Mouse (Mus musculus): ENCODE results near the gene Mapkapk5. TPM values are rescaled to one million over a fixed set of nuclear protein-coding genes. Genes with fewer than 3 reads are reported as not detected.

The Mapkapk5 gene
- polyA plus RNA-seq, 1 experiment = 36.8 TPM

DNA sequence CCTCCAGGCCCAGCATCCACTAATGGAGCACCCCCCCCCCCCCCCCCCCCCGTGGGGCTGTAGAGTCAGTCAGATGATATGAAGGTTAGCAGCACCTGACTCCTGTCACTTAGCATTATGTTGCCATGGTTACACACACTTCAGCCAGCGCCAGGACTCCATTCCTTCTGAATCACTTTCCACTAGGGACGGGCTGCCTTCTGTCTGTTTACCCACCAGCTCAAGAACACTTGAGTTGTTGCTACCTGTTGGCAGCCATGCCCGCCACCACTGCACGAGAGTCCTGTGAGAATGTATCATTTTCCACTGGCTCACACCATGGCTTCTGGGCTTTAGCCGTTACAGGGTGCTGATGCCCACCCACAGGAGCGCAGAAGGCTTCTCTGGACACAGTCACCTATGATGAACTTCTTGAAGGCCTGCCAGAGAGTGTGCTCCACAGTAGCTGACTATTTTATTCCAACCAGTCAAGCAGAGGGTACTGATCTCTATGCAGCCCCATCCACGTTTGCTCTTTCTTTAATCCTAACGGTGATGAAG is 24.2 kb upstream of the Mapkapk5 start:
- TF ChIP-seq POLR2A (IDR thresholded peaks at IDR 0.05; ENCODE audit: borderline replicate concordance, extremely low read depth, low read depth, low read length) (no peak), CTCF (IDR thresholded peaks at IDR 0.05; ENCODE audit: insufficient read depth, low read length) (no peak)
- 57% methylated on average over 9 of the region's 9 CpGs for WGBS
- Histone ChIP-seq H3K4me3 (replicated peaks; ENCODE audit: extremely low read depth, low read depth, low read length) (no peak overlapping the region), H3K4me1 (ENCODE audit: control insufficient read depth, insufficient read depth, low read length) (0 out of 2 replicates have a peak, but pooled peaks cover 4% of the 10 kb centered on the region)
- peak; percentile 63 for DNase-seq

- WGBS = 84% methylated on average over 16 of the region's 16 CpGs
- TF ChIP-seq POLR2A (IDR thresholded peaks at IDR 0.05; ENCODE audit: borderline replicate concordance, extremely low read depth, low read depth, low read length) (no peak), CTCF (IDR thresholded peaks at IDR 0.05; ENCODE audit: insufficient read depth, low read length) (no peak)
- Histone ChIP-seq H3K4me3 (replicated peaks; ENCODE audit: extremely low read depth, low read depth, low read length) (no peak overlapping the region), H3K4me1 (ENCODE audit: control insufficient read depth, insufficient read depth, low read length) (peaks cover 4% of the 10 kb centered on the region; the same call in 1 of the 2 replicates)
- no peak for DNase-seq
Measured at GRCm38 (mm10) chr5:121566035-121566681, 20.5 kb upstream of the Mapkapk5 start.

DNA sequence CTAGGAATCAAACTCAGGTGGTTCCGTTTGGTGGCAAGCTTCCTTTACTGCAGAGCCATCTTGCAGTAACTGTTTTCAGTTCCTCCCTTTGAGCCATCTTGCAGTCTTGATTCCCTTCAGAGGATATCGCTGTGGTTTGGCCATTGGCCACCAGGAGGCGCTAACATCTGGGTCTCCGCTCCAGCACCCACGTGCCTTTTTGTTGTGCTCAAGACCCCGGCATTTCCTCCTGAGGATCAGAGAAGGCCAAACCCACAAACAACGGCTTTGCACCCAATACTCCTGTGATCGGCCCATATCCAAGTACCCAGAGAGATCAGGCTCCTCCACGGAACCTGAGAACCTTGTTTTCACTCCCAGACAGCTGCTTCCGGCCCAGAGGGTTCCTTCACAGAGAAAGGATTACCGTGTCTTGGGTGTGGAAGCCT is 18.8 kb upstream of the Mapkapk5 start:
- Histone ChIP-seq H3K4me1 (ENCODE audit: control insufficient read depth, insufficient read depth, low read length) (peaks cover 4% of the 10 kb centered on the region; the same call in 1 of the 2 replicates), H3K4me3 (replicated peaks; ENCODE audit: extremely low read depth, low read depth, low read length) (peak overlapping the region; percentile 40)
- peak; percentile 89 for DNase-seq
- TF ChIP-seq CTCF (IDR thresholded peaks at IDR 0.05; ENCODE audit: insufficient read depth, low read length) (peak; percentile 89), POLR2A (IDR thresholded peaks at IDR 0.05; ENCODE audit: borderline replicate concordance, extremely low read depth, low read depth, low read length) (no peak)
- 2% methylated on average over 11 of the region's 11 CpGs for WGBS

DNA sequence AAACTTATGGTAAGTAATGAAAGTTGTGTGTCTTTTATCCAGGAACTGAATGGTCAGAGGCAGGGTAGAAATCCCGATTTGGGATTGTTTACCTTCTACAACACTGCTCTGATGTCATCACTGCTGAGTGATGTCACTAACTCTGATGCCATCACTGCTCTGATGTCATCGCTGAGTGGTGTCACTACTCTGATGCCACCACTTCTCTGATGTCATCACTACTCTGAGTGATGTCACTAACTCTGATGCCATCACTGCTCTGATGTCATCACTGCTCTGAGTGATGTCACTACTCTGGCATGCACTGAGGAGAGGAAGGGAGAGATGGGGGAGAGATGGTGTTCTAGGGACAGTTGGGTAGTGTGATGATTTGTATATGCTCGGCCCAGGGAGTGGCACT is 16.7 kb upstream of the Mapkapk5 start:
- H3K4me3 ChIP-seq (replicated peaks; ENCODE audit: extremely low read depth, low read depth, low read length) = no peak overlapping the region
- 79% methylated on average over 3 of the region's 3 CpGs for WGBS
- TF ChIP-seq POLR2A (IDR thresholded peaks at IDR 0.05; ENCODE audit: borderline replicate concordance, extremely low read depth, low read depth, low read length) = no peak
- no peak for TF ChIP-seq CTCF (IDR thresholded peaks at IDR 0.05; ENCODE audit: insufficient read depth, low read length)

DNA sequence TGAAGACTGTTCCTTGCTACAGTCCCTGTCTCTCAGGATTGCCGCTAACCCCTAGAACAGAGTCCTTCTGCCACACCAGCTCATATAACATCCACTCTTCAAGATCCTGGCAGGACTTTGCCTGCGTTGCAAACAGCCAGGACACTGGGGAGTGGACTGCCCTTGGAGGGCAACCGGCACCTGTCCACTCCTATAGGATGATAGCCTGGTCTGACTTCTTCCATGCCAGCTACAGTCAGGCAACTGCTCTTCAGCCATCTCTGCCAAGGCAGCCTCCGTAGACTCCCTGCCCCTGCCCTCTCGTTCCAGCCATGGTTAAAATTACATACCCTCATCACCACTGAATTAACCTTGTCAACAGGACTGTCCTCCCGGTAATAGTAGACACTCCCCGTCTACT is 3.5 kb upstream of the Mapkapk5 start:
- no peak for TF ChIP-seq CTCF (IDR thresholded peaks at IDR 0.05; ENCODE audit: insufficient read depth, low read length)
- TF ChIP-seq POLR2A (IDR thresholded peaks at IDR 0.05; ENCODE audit: borderline replicate concordance, extremely low read depth, low read depth, low read length) = no peak
- H3K4me3 ChIP-seq (replicated peaks; ENCODE audit: extremely low read depth, low read depth, low read length) = no peak overlapping the region
- peaks cover 3% of the 10 kb centered on the region; the same call in 1 of the 2 replicates for H3K4me1 ChIP-seq (ENCODE audit: control insufficient read depth, insufficient read depth, low read length)
- no peak for DNase-seq
- 78% methylated on average over 7 of the region's 7 CpGs for WGBS

More for the DNA sequence above, 16.7 kb upstream of the Mapkapk5 start:
- DNase-seq = no peak
- H3K4me1 ChIP-seq (ENCODE audit: control insufficient read depth, insufficient read depth, low read length) = peaks cover 4% of the 10 kb centered on the region; the same call in 1 of the 2 replicates

GRCm38 (mm10) chr5:121547084-121547483 is 1.4 kb upstream of the Mapkapk5 start:
- DNase-seq = no peak
- Histone ChIP-seq H3K4me1 (ENCODE audit: control insufficient read depth, insufficient read depth, low read length) (peaks cover 9% of the 10 kb centered on the region; the same call in 1 of the 2 replicates), H3K4me3 (replicated peaks; ENCODE audit: extremely low read depth, low read depth, low read length) (no peak overlapping the region)
- TF ChIP-seq CTCF (IDR thresholded peaks at IDR 0.05; ENCODE audit: insufficient read depth, low read length) (no peak), POLR2A (IDR thresholded peaks at IDR 0.05; ENCODE audit: borderline replicate concordance, extremely low read depth, low read depth, low read length) (no peak)
- WGBS = 85% methylated on average over 3 of the region's 3 CpGs

DNA sequence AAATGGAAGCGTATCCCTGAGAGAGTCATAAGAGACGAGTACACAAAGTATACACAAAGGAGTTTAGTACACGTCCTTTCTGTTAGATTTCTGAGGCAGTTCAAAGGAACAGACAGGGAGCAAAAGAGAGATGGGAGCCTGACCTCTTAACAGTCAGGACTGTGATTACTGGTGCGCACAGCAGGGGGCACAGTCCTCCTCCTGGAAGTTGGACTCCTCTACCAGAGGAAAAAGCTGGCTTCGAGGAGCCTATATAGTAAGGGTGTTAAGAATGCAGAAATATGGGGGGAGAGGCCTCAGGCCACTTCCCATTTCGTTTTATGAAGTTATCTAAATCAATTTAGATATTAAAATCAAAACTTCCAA is 808 bp upstream of the Mapkapk5 start:
- 11% methylated on average over 6 of the region's 6 CpGs for WGBS
- no peak overlapping the region for H3K4me3 ChIP-seq (replicated peaks; ENCODE audit: extremely low read depth, low read depth, low read length)
- DNase-seq = no peak
- TF ChIP-seq POLR2A (IDR thresholded peaks at IDR 0.05; ENCODE audit: borderline replicate concordance, extremely low read depth, low read depth, low read length) (no peak), CTCF (IDR thresholded peaks at IDR 0.05; ENCODE audit: insufficient read depth, low read length) (peak; percentile 70)
- peaks cover 10% of the 10 kb centered on the region; the same call in 1 of the 2 replicates for H3K4me1 ChIP-seq (ENCODE audit: control insufficient read depth, insufficient read depth, low read length)

- TF ChIP-seq CTCF (IDR thresholded peaks at IDR 0.05; ENCODE audit: insufficient read depth, low read length) = no peak
- TF ChIP-seq POLR2A (IDR thresholded peaks at IDR 0.05; ENCODE audit: borderline replicate concordance, extremely low read depth, low read depth, low read length) = no peak
- no peak for DNase-seq
- H3K4me3 ChIP-seq (replicated peaks; ENCODE audit: extremely low read depth, low read depth, low read length) = peak within 1 kb of the TSS; percentile 79
- under 1% methylated on average over 91 of the region's 97 CpGs for WGBS
- H3K4me1 ChIP-seq (ENCODE audit: control insufficient read depth, insufficient read depth, low read length) = peaks cover 10% of the 10 kb centered on the region; the same call in 1 of the 2 replicates
Measured at GRCm38 (mm10) chr5:121544910-121545792, 554 bp downstream of the Mapkapk5 start, which contains the start of the genes Adam1a and Gm42878. Adam1a (minus strand) TSS chr5:121545482. Gm42878 (minus strand) TSS chr5:121545482.

- no peak for TF ChIP-seq CTCF (IDR thresholded peaks at IDR 0.05; ENCODE audit: insufficient read depth, low read length)
- no peak for TF ChIP-seq POLR2A (IDR thresholded peaks at IDR 0.05; ENCODE audit: borderline replicate concordance, extremely low read depth, low read depth, low read length)
- no peak for DNase-seq
- 71% methylated on average over 3 of the region's 3 CpGs for WGBS
- H3K4me1 ChIP-seq (ENCODE audit: control insufficient read depth, insufficient read depth, low read length) = peaks cover 10% of the 10 kb centered on the region; the same call in 1 of the 2 replicates
- H3K4me3 ChIP-seq (replicated peaks; ENCODE audit: extremely low read depth, low read depth, low read length) = no peak overlapping the region
Measured at GRCm38 (mm10) chr5:121543370-121543769, 2.3 kb downstream of the Mapkapk5 start.

All from lung, adult 2 months (tissue).